Mouse (Mus musculus) thymus, adult 2 months (tissue): ENCODE measurements around the gene Map7.

Source experiments
- CTCF ChIP-seq: fragments of 200-500 bp; IDR thresholded peaks from 2 replicates; pipeline ENCODE4 v1.5.1; 2012; ENCODE audit warnings: mild to moderate bottlenecking, control low read depth, low read length, moderate library complexity, borderline replicate concordance; ENCODE audit not compliant: control insufficient read depth, poor library complexity, insufficient read depth; ENCODE audit errors: extremely low read depth
- POLR2A ChIP-seq: fragments of 200-500 bp; IDR thresholded peaks from 2 replicates; pipeline ENCODE4 v1.6.1; 2012; ENCODE audit warnings: mild to moderate bottlenecking, low read length, control low read depth, moderate library complexity; ENCODE audit not compliant: control insufficient read depth, poor library complexity, insufficient read depth; ENCODE audit errors: extremely low read depth

DNA sequence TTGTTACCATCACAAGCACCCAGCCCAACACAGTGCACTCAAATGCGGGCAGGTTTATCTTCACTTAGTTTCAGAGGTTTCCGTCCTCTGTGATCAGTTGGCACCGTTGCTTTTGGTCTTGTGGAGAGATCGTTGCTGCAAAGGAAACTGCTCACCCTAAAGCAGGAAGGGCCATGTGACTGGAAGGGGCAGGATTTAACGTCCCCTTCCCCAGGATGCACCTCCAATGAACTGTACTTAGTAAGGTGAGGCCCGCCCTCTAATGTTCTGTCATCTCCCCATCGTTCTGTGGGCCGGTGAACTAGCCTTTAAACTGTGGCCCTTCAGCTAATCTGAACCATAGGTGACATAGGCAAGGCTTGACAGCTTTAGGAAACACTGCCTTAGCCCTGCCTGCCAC is 71.3 kb downstream of the Map7 start:
- TF ChIP-seq CTCF = no peak
- TF ChIP-seq POLR2A = no peak
